Mouse (Mus musculus): ENCODE measurements around the gene Psmd9. TPM values are rescaled to one million over a fixed set of nuclear protein-coding genes. Genes with fewer than 3 reads are reported as not detected.

The Psmd9 gene
- polyA plus RNA-seq, 1 experiment from 2014 or later, result 79.1 TPM

- no peaks in the 10 kb centered on the region for H3K9me3 ChIP-seq
- no peaks in the 10 kb centered on the region for H3K27me3 ChIP-seq (replicated peaks; ENCODE audit: low read depth, poor library complexity, severe bottlenecking)
- peaks cover 89% of the 10 kb centered on the region for H3K36me3 ChIP-seq (replicated peaks)
- WGBS, result 88% methylated on average over 25 of the region's 25 CpGs
- H3K4me3 ChIP-seq, result peak overlapping the region; percentile 21; the same call in 1 of the 2 replicates
- H3K27ac ChIP-seq (replicated peaks), result no peak overlapping the region
- peaks cover 79% of the 10 kb centered on the region for H3K4me1 ChIP-seq
- no peak for DNase-seq (ENCODE audit: low spot score)
These were observed 21.0 kb upstream of the Psmd9 start for GRCm38 (mm10) chr5:123148073-123148722.

DNA sequence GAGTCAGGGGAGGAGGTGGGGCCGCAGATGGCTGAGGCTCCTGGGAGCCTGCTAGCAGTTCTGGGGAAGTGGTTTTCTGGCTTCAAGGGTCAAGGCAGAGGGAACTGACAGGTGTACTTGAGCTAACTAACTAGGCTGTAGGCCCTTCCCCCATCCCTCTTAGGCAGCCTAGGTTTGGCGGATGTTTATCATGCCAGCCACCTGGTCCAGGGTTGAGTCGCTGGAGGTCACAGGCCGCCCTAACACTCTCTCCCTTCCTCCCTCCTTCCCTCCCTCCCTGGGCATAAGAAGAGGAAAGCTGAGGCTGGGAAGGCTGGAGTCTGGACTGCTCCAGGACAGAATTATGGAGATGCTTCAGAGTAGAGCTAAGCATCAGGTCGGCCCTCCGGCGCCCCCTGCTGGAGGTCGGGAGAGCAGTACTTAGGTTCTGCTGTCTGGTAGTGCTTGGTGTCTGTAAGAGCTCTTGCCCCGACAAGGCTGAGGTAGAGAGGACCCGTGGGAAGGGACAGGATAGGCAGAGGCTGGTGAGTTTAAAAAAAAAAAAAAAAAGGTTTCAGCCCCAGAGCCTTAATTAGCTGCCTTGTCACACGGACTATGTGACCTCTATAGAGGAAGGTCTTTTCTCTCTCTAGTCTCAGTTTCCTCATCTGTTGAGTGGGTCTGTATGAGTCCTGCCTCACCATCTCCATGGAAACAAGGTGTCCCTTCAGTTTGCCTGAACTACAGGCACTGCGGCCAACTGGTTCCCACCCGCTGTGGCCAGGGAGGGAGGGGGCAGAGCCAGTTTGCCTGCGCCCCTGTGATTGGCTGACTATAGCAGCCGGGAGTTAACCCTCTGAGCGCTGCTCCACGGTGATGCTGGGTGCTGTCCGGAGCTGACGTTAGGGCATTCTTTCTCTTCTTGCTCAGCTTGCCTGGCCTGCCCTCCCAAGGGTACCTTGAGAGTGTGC is 19.5 kb upstream of the Psmd9 start:
- no peaks in the 10 kb centered on the region for H3K9me3 ChIP-seq
- peaks cover 64% of the 10 kb centered on the region for H3K4me1 ChIP-seq
- peak overlapping the region; percentile 51 for H3K4me3 ChIP-seq
- WGBS, result 11% methylated on average over 19 of the region's 19 CpGs
- H3K36me3 ChIP-seq (replicated peaks), result peaks cover 97% of the 10 kb centered on the region
- 0 out of 2 replicates have a peak overlapping the region, but pooled peaks have one; percentile 21 for H3K27ac ChIP-seq (replicated peaks)
- no peaks in the 10 kb centered on the region for H3K27me3 ChIP-seq (replicated peaks; ENCODE audit: low read depth, poor library complexity, severe bottlenecking)
- DNase-seq (ENCODE audit: low spot score), result peak; percentile 93

GRCm38 (mm10) chr5:123150641-123151040 is 18.6 kb upstream of the Psmd9 start:
- H3K4me3 ChIP-seq, result peak overlapping the region; percentile 51
- no peak for DNase-seq (ENCODE audit: low spot score)
- H3K27ac ChIP-seq (replicated peaks), result peak overlapping the region; percentile 19; the same call in 1 of the 2 replicates
- H3K9me3 ChIP-seq, result no peaks in the 10 kb centered on the region
- peaks cover 98% of the 10 kb centered on the region for H3K36me3 ChIP-seq (replicated peaks)
- no peaks in the 10 kb centered on the region for H3K27me3 ChIP-seq (replicated peaks; ENCODE audit: low read depth, poor library complexity, severe bottlenecking)
- 49% methylated on average over 7 of the region's 7 CpGs for WGBS
- peaks cover 55% of the 10 kb centered on the region for H3K4me1 ChIP-seq

DNA sequence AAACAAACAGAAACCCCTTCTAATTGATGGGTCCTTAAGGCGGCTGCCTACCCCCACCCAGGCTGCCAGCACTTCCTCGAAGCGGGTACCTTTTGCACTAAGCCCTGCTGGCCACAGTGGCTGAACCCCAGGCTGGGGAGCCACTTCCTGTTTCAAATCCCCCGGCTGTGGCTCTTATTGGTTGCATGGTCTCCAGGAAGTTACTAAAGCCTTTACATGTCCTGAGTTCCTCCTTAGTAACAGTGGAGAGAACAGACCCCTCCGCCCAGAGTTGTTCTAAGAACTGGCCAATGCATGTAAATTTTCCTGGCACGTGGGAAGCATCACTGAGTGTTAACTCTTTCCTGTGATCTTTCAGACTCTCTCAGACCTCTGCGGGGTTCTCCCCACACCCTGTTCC is 18.1 kb upstream of the Psmd9 start:
- Histone ChIP-seq H3K4me3 (peak overlapping the region; percentile 51), H3K9me3 (no peaks in the 10 kb centered on the region), H3K27ac (replicated peaks) (0 out of 2 replicates have a peak overlapping the region, but pooled peaks have one; percentile 19), H3K27me3 (replicated peaks; ENCODE audit: low read depth, poor library complexity, severe bottlenecking) (no peaks in the 10 kb centered on the region), H3K4me1 (peaks cover 50% of the 10 kb centered on the region), H3K36me3 (replicated peaks) (peaks cover 96% of the 10 kb centered on the region)
- no peak for DNase-seq (ENCODE audit: low spot score)
- WGBS, result 46% methylated on average over 7 of the region's 7 CpGs

GRCm38 (mm10) chr5:123151707-123152362 is 17.4 kb upstream of the Psmd9 start:
- no peak for DNase-seq (ENCODE audit: low spot score)
- H3K4me1 ChIP-seq, result peaks cover 43% of the 10 kb centered on the region
- WGBS, result 94% methylated on average over 19 of the region's 19 CpGs
- no peak overlapping the region for H3K27ac ChIP-seq (replicated peaks)
- 0 out of 2 replicates have a peak overlapping the region, but pooled peaks have one; percentile 51 for H3K4me3 ChIP-seq
- no peaks in the 10 kb centered on the region for H3K9me3 ChIP-seq
- H3K36me3 ChIP-seq (replicated peaks), result peaks cover 96% of the 10 kb centered on the region
- H3K27me3 ChIP-seq (replicated peaks; ENCODE audit: low read depth, poor library complexity, severe bottlenecking), result no peaks in the 10 kb centered on the region

DNA sequence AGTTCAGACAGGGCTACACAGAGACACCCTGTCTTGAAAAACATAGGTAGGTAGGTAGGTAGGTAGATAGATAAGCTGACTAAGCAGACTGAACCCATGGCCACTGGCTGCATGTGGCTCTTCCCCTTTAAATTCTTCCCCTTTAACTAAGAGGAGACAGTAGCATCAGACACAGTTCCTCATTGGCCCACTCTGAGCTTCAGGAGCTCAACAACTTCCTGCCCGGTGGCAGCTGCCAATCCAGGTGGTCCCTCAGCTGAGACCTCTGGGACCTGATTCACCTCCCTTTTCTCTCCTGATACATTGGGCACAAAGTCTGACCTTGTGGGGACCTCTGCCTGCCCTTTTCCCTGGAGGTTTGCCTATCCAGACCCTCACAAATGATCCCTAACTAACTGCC is 16.3 kb upstream of the Psmd9 start:
- Histone ChIP-seq H3K36me3 (replicated peaks) (peaks cover 96% of the 10 kb centered on the region), H3K9me3 (no peaks in the 10 kb centered on the region), H3K27ac (replicated peaks) (no peak overlapping the region), H3K27me3 (replicated peaks; ENCODE audit: low read depth, poor library complexity, severe bottlenecking) (no peaks in the 10 kb centered on the region), H3K4me3 (no peak overlapping the region), H3K4me1 (peaks cover 43% of the 10 kb centered on the region)
- WGBS, result 89% methylated on average over 1 of the region's 1 CpGs
- no peak for DNase-seq (ENCODE audit: low spot score)

- peak; percentile 69 for DNase-seq (ENCODE audit: low spot score)
- H3K4me3 ChIP-seq, result no peak overlapping the region
- H3K4me1 ChIP-seq, result peaks cover 17% of the 10 kb centered on the region
- no peak overlapping the region for H3K27ac ChIP-seq (replicated peaks)
- H3K27me3 ChIP-seq (replicated peaks; ENCODE audit: low read depth, poor library complexity, severe bottlenecking), result no peaks in the 10 kb centered on the region
- H3K9me3 ChIP-seq, result no peaks in the 10 kb centered on the region
- H3K36me3 ChIP-seq (replicated peaks), result peaks cover 98% of the 10 kb centered on the region
- WGBS, result 55% methylated on average over 7 of the region's 7 CpGs
These were observed 13.8 kb upstream of the Psmd9 start for GRCm38 (mm10) chr5:123155425-123155824.

DNA sequence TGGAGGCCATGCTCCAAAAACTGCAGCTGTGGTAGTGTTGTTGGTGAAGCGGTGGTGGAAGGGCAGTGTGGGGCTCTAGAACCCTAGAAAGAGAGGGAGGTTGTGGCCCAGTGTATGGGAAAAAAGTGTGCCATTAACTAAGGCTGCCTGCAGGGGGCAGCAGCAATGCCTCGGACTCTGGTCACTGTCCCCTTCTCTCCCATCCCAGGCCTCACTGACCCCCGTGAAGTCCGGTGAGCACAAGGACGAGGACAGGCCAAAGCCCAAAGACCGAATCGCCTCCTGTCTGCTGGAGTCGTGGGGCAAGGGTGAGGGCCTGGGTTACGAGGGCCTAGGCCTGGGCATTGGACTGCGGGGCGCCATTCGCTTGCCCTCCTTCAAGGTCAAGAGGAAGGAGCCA is 12.4 kb upstream of the Psmd9 start:
- H3K36me3 ChIP-seq (replicated peaks), result peaks cover 98% of the 10 kb centered on the region
- H3K9me3 ChIP-seq, result no peaks in the 10 kb centered on the region
- H3K4me1 ChIP-seq, result peaks cover 4% of the 10 kb centered on the region
- no peak for DNase-seq (ENCODE audit: low spot score)
- no peak overlapping the region for H3K4me3 ChIP-seq
- WGBS, result 90% methylated on average over 12 of the region's 12 CpGs
- H3K27ac ChIP-seq (replicated peaks), result no peak overlapping the region
- no peaks in the 10 kb centered on the region for H3K27me3 ChIP-seq (replicated peaks; ENCODE audit: low read depth, poor library complexity, severe bottlenecking)

DNA sequence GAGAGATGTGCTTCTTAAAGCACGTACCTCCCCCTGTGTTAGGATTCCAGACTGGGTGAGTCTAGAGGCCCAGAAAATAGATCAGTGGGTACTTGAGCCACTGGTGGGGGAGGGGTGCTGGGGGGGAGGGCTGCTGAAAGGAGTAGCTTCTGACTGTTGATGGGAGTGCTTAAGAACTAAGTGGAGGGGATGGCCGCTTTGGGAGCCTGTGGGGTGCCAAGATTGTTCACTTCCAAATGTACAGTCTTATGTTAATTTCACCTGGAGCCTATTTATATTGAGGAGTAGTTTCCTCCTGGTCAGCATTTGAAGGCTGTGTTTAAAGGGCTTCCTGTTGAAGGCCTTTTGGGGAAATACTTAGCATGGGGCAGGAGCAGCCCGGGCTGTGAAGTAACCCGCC is 11.2 kb upstream of the Psmd9 start:
- no peaks in the 10 kb centered on the region for H3K9me3 ChIP-seq
- H3K36me3 ChIP-seq (replicated peaks), result peaks cover 98% of the 10 kb centered on the region
- no peaks in the 10 kb centered on the region for H3K4me1 ChIP-seq
- H3K27ac ChIP-seq (replicated peaks), result no peak overlapping the region
- DNase-seq (ENCODE audit: low spot score), result no peak
- no peak overlapping the region for H3K4me3 ChIP-seq
- 89% methylated on average over 4 of the region's 4 CpGs for WGBS
- no peaks in the 10 kb centered on the region for H3K27me3 ChIP-seq (replicated peaks; ENCODE audit: low read depth, poor library complexity, severe bottlenecking)

DNA sequence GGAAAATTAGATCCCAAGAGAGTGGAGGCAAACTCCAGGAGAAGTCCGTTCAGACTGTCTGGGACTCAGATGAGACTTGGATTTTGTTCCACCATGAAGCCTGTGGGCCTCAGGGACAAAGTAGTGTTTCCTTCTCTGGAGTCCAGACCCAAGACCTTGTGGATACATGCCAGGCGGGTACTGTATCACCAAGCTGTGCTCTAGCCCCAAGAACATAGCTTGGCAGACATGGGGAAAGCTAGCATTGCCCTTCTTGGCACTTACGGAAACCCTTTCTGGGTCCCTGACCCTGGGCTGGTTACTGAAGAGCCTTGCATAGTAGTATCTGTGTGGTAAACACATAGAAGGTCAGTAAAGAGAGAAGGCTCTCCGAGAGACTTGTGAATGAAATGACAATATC is 9.8 kb upstream of the Psmd9 start:
- 91% methylated on average over 4 of the region's 4 CpGs for WGBS
- no peak for DNase-seq (ENCODE audit: low spot score)
- H3K4me1 ChIP-seq, result no peaks in the 10 kb centered on the region
- H3K36me3 ChIP-seq (replicated peaks), result peaks cover 98% of the 10 kb centered on the region
- no peak overlapping the region for H3K27ac ChIP-seq (replicated peaks)
- no peak overlapping the region for H3K4me3 ChIP-seq
- H3K9me3 ChIP-seq, result no peaks in the 10 kb centered on the region
- no peaks in the 10 kb centered on the region for H3K27me3 ChIP-seq (replicated peaks; ENCODE audit: low read depth, poor library complexity, severe bottlenecking)

DNA sequence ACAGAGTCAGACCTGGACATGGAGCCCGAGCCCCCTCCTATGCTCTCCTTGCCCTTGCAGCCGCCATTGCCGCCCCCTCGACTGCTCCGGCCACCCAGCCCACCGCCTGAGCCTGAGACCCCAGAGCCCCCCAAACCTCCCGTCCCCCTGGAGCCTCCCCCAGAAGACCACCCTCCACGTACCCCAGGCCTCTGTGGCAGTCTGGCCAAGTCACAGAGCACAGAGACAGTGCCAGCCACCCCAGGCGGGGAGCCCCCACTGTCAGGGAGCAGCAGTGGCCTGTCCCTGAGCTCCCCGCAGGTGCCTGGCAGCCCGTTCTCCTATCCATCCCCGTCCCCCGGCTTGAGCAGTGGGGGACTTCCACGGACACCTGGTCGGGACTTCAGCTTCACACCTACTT is 9.3 kb upstream of the Psmd9 start:
- WGBS, result 92% methylated on average over 15 of the region's 15 CpGs
- Histone ChIP-seq H3K4me3 (no peak overlapping the region), H3K27me3 (replicated peaks; ENCODE audit: low read depth, poor library complexity, severe bottlenecking) (no peaks in the 10 kb centered on the region), H3K9me3 (no peaks in the 10 kb centered on the region), H3K4me1 (no peaks in the 10 kb centered on the region), H3K36me3 (replicated peaks) (peaks cover 98% of the 10 kb centered on the region), H3K27ac (replicated peaks) (no peak overlapping the region)
- no peak for DNase-seq (ENCODE audit: low spot score)

DNA sequence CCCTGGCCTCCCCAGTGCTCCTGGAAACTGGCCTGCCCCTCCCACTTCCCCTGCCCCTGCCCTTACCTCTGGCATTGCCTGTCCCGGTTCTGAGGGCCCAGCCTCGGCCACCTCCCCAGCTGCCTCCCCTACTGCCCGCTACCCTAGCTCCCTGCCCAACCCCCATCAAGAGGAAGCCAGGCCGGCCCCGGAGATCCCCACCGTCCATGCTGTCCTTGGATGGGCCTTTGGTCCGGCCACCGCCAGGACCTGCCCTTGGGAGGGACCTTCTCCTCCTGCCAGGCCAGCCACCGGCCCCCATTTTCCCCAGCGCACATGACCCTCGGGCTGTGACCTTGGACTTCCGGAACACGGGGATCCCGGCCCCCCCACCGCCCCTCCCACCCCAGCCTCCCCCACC is 8.9 kb upstream of the Psmd9 start:
- no peak overlapping the region for H3K4me3 ChIP-seq
- DNase-seq (ENCODE audit: low spot score), result no peak
- H3K27ac ChIP-seq (replicated peaks), result no peak overlapping the region
- H3K9me3 ChIP-seq, result no peaks in the 10 kb centered on the region
- H3K36me3 ChIP-seq (replicated peaks), result peaks cover 93% of the 10 kb centered on the region
- WGBS, result 92% methylated on average over 15 of the region's 15 CpGs
- H3K27me3 ChIP-seq (replicated peaks; ENCODE audit: low read depth, poor library complexity, severe bottlenecking), result no peaks in the 10 kb centered on the region
- H3K4me1 ChIP-seq, result no peaks in the 10 kb centered on the region

Data from embryonic facial prominence, embryonic 10.5 days (tissue).